Mouse (Mus musculus) neural tube, embryonic 11.5 days (tissue): ENCODE data around the gene Dpf3. TPM values are rescaled to one million over a fixed set of nuclear protein-coding genes. Genes with fewer than 3 reads are reported as not detected.

Source experiments
- ATAC-seq: fragments of 200-750 bp; cut with Nextera tagmentation; 2 replicates; pipeline ENCODE4 v1.8.0; 2017; ENCODE audit warnings: moderate number of reproducible peaks, mild to moderate bottlenecking, moderate TSS enrichment, moderate library complexity; ENCODE audit not compliant: insufficient read depth, low FRiP score, low TSS enrichment
- DNase-seq: peaks from one replicate; pipeline ENCODE4 v3.0.0-alpha.2; 2015; ENCODE audit warnings: low spot score
- H3K27ac ChIP-seq: fragments of 300-500 bp; sonication (generic); 2 replicates; pipeline ENCODE4 v1.5.1; 2014; ENCODE audit warnings: low read depth, mild to moderate bottlenecking, low read length
- H3K27me3 ChIP-seq: fragments of 300-500 bp; sonication (generic); 2 replicates; pipeline ENCODE4 v1.6.1; 2014; ENCODE audit warnings: mild to moderate bottlenecking, low read length, mixed read lengths; ENCODE audit not compliant: control insufficient read depth, insufficient read depth
- H3K36me3 ChIP-seq: fragments of 300-500 bp; sonication (generic); 2 replicates; pipeline ENCODE4 v1.6.1; 2014; ENCODE audit warnings: mild to moderate bottlenecking, low read length, moderate library complexity, mixed read lengths; ENCODE audit not compliant: control insufficient read depth, insufficient read depth
- H3K4me1 ChIP-seq: fragments of 300-500 bp; sonication (generic); 2 replicates; pipeline ENCODE4 v1.6.1; 2014; ENCODE audit warnings: low read length, mixed read lengths; ENCODE audit not compliant: control insufficient read depth, insufficient read depth
- H3K4me2 ChIP-seq: fragments of 300-500 bp; sonication (generic); 2 replicates; pipeline ENCODE4 v1.6.1; 2014; ENCODE audit warnings: low read depth, mild to moderate bottlenecking, moderate library complexity
- H3K4me3 ChIP-seq: fragments of 300-500 bp; sonication (generic); 2 replicates; pipeline ENCODE4 v1.5.1; 2014; ENCODE audit warnings: low read depth, low read length
- H3K9ac ChIP-seq: fragments of 300-500 bp; sonication (generic); 2 replicates; pipeline ENCODE4 v1.6.1; 2014; ENCODE audit warnings: mild to moderate bottlenecking, low read length
- H3K9me3 ChIP-seq: fragments of 300-500 bp; sonication (generic); 2 replicates; pipeline ENCODE4 v1.6.1; 2016; ENCODE audit warnings: low read length; ENCODE audit not compliant: control insufficient read depth
- WGBS: fragments of 180-500 bp; shearing (Covaris S2); extraction: QIAGEN DNeasy Blood & Tissue Kit; methylation state at CpG from one replicate; pipeline ENCODE4 v1.1.7; 2014; 5-methylcytosine and 5-hydroxymethylcytosine counted together
- polyA plus RNA-seq: library from polyadenylated mRNA; unstranded; fragments of >200 nt; fragmentation: Nextera tagmentation; extraction: Ambion mirVana; gene quantifications from 2 replicates; pipeline ENCODE4 v1.2.1, GENCODE M21; 2014

Dpf3 gene
- polyA plus RNA-seq, 1 experiment from 2014 or later, result 10.8 TPM

DNA sequence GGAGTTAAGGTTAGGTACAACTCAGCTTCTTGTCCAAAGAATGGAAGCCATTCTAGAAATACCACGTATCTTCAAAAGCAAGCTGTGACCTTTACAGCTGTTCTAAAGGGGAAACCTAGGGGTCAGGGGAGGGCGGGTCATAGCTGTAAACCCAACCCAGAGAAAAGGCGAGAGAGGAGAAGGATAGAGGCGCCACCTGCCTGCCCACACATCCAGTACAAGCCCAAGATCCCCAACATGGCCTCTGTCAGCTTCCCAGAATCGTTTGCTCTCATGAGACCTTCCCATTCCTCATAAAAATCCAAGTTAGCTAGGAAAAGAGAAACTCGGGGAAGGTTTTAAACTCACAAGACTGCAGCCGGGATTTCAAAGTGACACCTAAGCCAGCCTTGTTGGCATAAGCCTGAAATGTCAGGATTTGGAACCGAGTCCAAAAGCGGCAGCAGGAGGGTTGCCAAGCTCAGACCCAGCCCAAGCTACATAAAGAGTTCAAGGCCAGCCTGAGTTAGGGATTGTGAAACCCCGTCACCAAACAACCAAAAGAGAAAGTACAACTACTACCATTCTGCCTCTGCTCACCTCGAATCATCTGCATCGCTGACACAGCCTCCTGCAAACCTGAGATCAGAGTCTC, 63.3 kb downstream of the Dpf3 start:
- Histone ChIP-seq H3K36me3 (no peaks in the 10 kb centered on the region), H3K27me3 (no peaks in the 10 kb centered on the region), H3K4me1 (no peaks in the 10 kb centered on the region), H3K9me3 (no peaks in the 10 kb centered on the region), H3K27ac (no peak overlapping the region), H3K4me2 (no peak overlapping the region), H3K9ac (no peak overlapping the region), H3K4me3 (no peak overlapping the region)
- DNase-seq, result no peak
- no peak for ATAC-seq
- WGBS, result 79% methylated on average over 12 of the region's 12 CpGs

DNA sequence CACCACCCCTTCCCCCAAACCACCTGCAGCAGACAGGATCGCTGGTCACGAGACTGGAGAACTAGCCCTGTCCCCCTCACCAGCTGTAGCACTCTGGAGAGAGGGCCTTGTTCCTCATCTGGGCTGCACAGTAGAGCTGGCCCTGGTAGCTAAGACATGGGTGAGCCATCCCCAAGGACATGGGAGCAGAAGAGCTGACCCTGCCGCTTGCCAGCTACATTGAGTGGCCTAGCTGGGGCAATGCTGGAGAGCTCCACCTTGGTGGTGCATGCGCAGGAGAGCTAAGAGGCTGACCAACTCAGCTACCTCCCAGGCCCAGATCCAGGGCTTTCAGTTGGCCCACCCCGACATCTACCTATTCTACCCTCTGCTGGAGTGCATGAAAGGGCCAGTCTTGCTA, 67.2 kb downstream of the Dpf3 start:
- H3K27ac ChIP-seq, result no peak overlapping the region
- 88% methylated on average over 5 of the region's 5 CpGs for WGBS
- H3K4me3 ChIP-seq, result no peak overlapping the region
- no peak for DNase-seq
- no peak overlapping the region for H3K9ac ChIP-seq
- H3K4me1 ChIP-seq, result no peaks in the 10 kb centered on the region
- ATAC-seq, result no peak
- no peaks in the 10 kb centered on the region for H3K27me3 ChIP-seq
- H3K9me3 ChIP-seq, result no peaks in the 10 kb centered on the region
- H3K36me3 ChIP-seq, result no peaks in the 10 kb centered on the region
- H3K4me2 ChIP-seq, result no peak overlapping the region

DNA sequence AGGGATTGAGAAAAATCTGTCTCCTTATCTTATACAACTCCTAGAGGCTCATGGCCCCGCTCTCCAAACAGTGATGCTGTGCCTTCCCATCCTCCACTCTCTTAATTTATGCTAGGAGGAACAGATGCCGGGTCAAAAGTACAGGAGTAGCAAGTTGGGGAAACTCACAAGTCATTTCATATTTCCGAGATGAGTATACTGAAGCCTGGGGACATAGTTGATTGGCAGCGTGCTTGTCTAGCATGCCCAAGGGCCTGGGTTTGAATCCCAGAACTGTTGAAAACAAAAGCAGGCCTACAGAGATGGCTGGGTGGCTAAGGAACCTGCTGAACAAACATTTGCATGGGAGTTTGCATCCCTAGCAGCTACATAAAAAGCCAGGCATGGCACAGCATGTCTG, 72.3 kb downstream of the Dpf3 start:
- 0 out of 2 replicates have a peak, but pooled peaks cover 2% of the 10 kb centered on the region for H3K4me1 ChIP-seq
- H3K4me2 ChIP-seq, result no peak overlapping the region
- ATAC-seq, result no peak
- H3K9ac ChIP-seq, result no peak overlapping the region
- DNase-seq, result no peak
- H3K4me3 ChIP-seq, result no peak overlapping the region
- no peak overlapping the region for H3K27ac ChIP-seq
- H3K36me3 ChIP-seq, result no peaks in the 10 kb centered on the region
- no peaks in the 10 kb centered on the region for H3K9me3 ChIP-seq
- 84% methylated on average over 4 of the region's 4 CpGs for WGBS
- no peaks in the 10 kb centered on the region for H3K27me3 ChIP-seq

DNA sequence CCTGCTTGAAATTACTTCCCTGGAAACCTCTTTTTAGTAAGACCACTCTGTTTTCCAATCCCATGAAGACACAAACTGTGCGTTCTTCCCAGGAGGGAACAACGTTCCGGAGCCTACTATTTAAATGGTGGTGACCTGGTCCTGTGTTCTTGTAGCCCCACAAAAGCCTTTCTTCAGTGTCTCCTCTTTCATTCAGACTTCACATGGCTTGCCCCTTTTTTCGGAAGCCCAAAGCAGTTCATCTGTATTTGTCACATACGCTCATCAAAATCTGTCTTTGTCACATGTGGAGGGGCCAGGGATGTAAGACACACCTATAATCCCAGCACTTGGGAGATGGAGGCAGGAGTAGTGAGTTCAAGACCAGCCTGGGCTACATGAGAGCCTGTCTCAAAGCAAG, 73.8 kb downstream of the Dpf3 start:
- ATAC-seq, result no peak
- Histone ChIP-seq H3K27me3 (no peaks in the 10 kb centered on the region), H3K36me3 (no peaks in the 10 kb centered on the region), H3K4me1 (0 out of 2 replicates have a peak, but pooled peaks cover 2% of the 10 kb centered on the region), H3K27ac (no peak overlapping the region), H3K4me2 (no peak overlapping the region), H3K9ac (no peak overlapping the region), H3K4me3 (no peak overlapping the region), H3K9me3 (no peaks in the 10 kb centered on the region)
- no peak for DNase-seq
- WGBS, result 85% methylated on average over 5 of the region's 5 CpGs

DNA sequence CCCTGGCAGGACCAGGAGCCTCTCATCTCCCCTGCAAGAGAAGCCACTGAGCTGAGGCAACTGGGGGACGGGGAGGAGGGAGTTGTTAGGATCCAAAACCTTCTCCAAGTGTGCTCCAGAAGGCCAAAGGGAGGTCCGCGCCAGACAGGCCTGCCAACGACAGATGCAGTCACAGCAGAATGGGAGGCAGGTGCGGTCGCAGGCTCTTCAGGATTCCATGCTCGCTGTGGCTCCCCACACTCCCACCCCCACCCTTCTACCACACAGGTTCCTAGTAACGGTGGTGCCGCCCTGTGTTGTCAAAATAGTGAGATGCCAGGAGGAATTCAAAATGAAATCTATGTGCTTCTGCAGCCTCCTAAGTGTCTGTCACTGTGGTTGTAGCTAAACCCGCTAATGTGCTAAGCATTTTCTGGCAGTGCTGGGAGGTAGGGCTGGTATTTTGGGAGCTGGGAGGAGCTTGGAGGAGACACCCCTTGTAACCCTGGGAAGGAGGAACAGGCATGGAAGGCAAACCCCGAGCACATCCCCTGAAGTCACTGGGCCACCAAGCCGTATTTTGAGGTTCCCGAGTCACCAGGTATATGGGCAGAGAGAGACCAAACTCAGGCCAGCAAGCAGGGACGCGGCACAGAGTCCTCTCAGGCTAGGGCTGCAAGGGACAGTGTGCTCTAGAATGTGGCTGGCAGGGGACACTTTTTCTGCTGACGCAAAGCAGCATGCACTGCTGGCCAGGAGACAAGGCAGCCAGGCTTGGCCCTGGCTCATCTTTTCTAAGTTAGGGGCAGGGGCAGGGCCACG, 75.6 kb downstream of the Dpf3 start:
- Histone ChIP-seq H3K4me2 (no peak overlapping the region), H3K27me3 (no peaks in the 10 kb centered on the region), H3K27ac (no peak overlapping the region), H3K9ac (no peak overlapping the region), H3K36me3 (no peaks in the 10 kb centered on the region), H3K9me3 (no peaks in the 10 kb centered on the region), H3K4me3 (no peak overlapping the region), H3K4me1 (0 out of 2 replicates have a peak, but pooled peaks cover 2% of the 10 kb centered on the region)
- ATAC-seq, result no peak
- 67% methylated on average over 17 of the region's 17 CpGs for WGBS
- DNase-seq, result no peak

DNA sequence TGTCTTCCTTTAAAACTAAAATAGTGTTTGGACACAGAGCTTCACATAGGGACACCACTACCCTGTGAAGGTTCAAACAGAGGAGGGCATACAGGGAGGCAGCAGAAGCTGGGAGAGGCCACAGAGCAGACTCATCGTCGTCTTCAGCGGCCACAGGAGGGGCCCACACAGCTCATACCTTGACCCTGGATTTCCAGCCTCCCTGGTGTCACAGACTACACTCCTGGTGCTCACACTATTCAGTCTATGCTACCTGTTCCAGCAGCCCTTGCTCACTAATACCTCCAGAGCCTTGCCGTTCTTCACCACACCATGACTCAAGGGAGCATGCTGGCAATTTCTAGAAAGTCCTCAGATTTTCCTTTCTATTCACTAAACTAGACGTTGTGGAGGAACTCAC, 76.5 kb downstream of the Dpf3 start:
- ATAC-seq (no peak), DNase-seq (no peak)
- Histone ChIP-seq H3K4me1 (0 out of 2 replicates have a peak, but pooled peaks cover 2% of the 10 kb centered on the region), H3K36me3 (no peaks in the 10 kb centered on the region), H3K9me3 (no peaks in the 10 kb centered on the region), H3K27ac (no peak overlapping the region), H3K4me3 (no peak overlapping the region), H3K27me3 (no peaks in the 10 kb centered on the region), H3K9ac (no peak overlapping the region), H3K4me2 (no peak overlapping the region)
- 82% methylated on average over 5 of the region's 5 CpGs for WGBS

DNA sequence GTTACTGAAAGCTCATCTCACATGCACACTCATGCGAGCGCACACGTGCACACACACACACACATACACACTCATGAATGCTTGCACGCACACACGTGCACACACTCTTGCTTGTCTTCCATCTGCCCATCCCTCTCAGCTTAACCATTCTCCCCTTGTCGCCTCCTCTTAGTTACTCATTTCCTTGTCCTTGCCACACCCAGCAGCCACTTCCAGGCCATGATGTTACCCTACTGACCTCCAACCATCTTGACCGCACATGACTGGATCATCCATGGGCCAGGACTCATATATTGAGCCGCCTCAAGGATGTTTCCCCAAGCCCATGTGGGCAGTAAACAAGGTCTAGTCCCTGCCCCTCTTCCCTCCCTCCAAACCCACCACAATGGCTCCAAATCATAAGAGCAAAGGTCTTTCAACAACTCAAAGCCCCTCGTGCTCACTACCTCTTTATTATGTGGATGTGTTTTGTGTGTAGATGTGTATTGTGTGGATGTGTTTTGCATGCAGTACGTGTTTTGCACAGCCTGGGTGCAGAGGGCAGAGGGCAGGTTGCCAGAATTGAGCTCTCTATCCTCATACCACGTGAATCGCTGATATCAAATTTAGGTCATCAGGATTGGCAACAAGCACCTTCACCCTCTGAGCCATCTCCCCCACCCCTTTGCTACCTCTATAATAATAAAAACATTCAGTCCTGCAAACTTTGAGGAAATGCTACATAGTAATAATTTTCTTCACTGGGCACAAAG, 82.0 kb downstream of the Dpf3 start:
- ATAC-seq, result no peak
- no peak for DNase-seq
- no peaks in the 10 kb centered on the region for H3K27me3 ChIP-seq
- 93% methylated on average over 12 of the region's 12 CpGs for WGBS
- no peaks in the 10 kb centered on the region for H3K36me3 ChIP-seq
- no peak overlapping the region for H3K27ac ChIP-seq
- no peaks in the 10 kb centered on the region for H3K4me1 ChIP-seq
- no peaks in the 10 kb centered on the region for H3K9me3 ChIP-seq
- H3K4me2 ChIP-seq, result no peak overlapping the region
- H3K4me3 ChIP-seq, result no peak overlapping the region
- no peak overlapping the region for H3K9ac ChIP-seq

DNA sequence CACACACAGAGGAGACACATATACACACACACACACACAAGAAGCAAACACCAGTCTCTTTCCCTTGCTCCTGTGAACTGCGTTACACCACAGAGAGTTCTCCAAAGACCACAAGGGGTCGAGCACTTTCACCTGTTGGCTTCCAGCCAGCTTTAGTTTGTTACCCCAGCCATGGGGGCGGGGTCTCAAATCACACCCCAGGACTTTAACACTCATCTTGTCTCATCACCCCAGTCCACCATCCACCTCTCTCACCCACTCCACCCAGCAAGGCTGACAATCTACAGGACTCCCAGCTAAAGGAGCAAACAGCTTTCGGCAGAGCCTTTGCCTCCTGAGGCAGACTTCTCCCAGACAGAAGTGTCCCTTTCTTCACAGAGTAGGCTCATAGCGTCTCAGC, 85.2 kb downstream of the Dpf3 start:
- Histone ChIP-seq H3K4me3 (no peak overlapping the region), H3K27me3 (no peaks in the 10 kb centered on the region), H3K4me2 (no peak overlapping the region), H3K27ac (no peak overlapping the region), H3K36me3 (no peaks in the 10 kb centered on the region), H3K9me3 (no peaks in the 10 kb centered on the region), H3K4me1 (no peaks in the 10 kb centered on the region), H3K9ac (no peak overlapping the region)
- WGBS, result 72% methylated on average over 5 of the region's 5 CpGs
- DNase-seq (no peak), ATAC-seq (no peak)
